Mouse (Mus musculus): ENCODE measurements at regions not wholly inside any gene's neighbourhood (a gene's known extent, or its start where the extent isn't known, plus 50 kb on each side); places are given as distances from the start of the nearest gene placed in this dataset.

- intact Hi-C loops (cut with DNase I) = no loop called here
Observed at GRCm38 (mm10) chr11:40624126-40624778, 70.8 kb downstream of the Mat2b start.

GRCm38 (mm10) chr11:40620036-40620435, 75.0 kb downstream of the Mat2b start:
- intact Hi-C loops (cut with DNase I) = no loop called here

GRCm38 (mm10) chr11:40603008-40603407, 92.0 kb downstream of the Mat2b start:
- intact Hi-C loops (cut with DNase I) = no loop called here

- intact Hi-C loops (cut with DNase I) = no loop called here
Observed at GRCm38 (mm10) chr11:40601572-40601909, 93.5 kb downstream of the Mat2b start.

GRCm38 (mm10) chr11:40600773-40601571, 94.0 kb downstream of the Mat2b start:
- intact Hi-C loops (cut with DNase I) = no loop called here

- intact Hi-C loops (cut with DNase I) = loop anchor here (5.0 kb wide), 1 partner anchor 1008 kb away; no protein-coding TSS in a partner anchor
Observed at GRCm38 (mm10) chr11:40599956-40600772, 94.8 kb downstream of the Mat2b start.

- intact Hi-C loops (cut with DNase I) = loop anchor here (5.0 kb wide), 1 partner anchor 1004 kb away; no protein-coding TSS in a partner anchor
Observed at GRCm38 (mm10) chr11:40596347-40596746, 98.7 kb downstream of the Mat2b start.

GRCm38 (mm10) chr11:40592056-40592455, 102.9 kb downstream of the Mat2b start:
- intact Hi-C loops (cut with DNase I) = no loop called here

- intact Hi-C loops (cut with DNase I) = no loop called here
Observed at GRCm38 (mm10) chr11:40573758-40574139, 121.3 kb downstream of the Mat2b start.

GRCm38 (mm10) chr11:40572953-40573757, 121.8 kb downstream of the Mat2b start:
- intact Hi-C loops (cut with DNase I) = no loop called here

GRCm38 (mm10) chr11:40562866-40563265, 132.1 kb downstream of the Mat2b start:
- intact Hi-C loops (cut with DNase I) = no loop called here

GRCm38 (mm10) chr11:40561983-40562382, 133.0 kb downstream of the Mat2b start:
- intact Hi-C loops (cut with DNase I) = no loop called here

GRCm38 (mm10) chr11:40561400-40561799, 133.6 kb downstream of the Mat2b start:
- intact Hi-C loops (cut with DNase I) = no loop called here

- intact Hi-C loops (cut with DNase I) = no loop called here
Observed at GRCm38 (mm10) chr11:40558486-40558885, 136.5 kb downstream of the Mat2b start.

GRCm38 (mm10) chr11:40554867-40555794, 139.9 kb downstream of the Mat2b start:
- intact Hi-C loops (cut with DNase I) = no loop called here

- intact Hi-C loops (cut with DNase I) = no loop called here
Observed at GRCm38 (mm10) chr11:40552054-40552453, 142.9 kb downstream of the Mat2b start.

GRCm38 (mm10) chr11:40546596-40546995, 148.4 kb downstream of the Mat2b start:
- intact Hi-C loops (cut with DNase I) = no loop called here

- intact Hi-C loops (cut with DNase I) = no loop called here
Observed at GRCm38 (mm10) chr11:40545537-40545936, 149.5 kb downstream of the Mat2b start.

- intact Hi-C loops (cut with DNase I) = no loop called here
Observed at GRCm38 (mm10) chr11:40540229-40540628, 154.8 kb downstream of the Mat2b start.

- intact Hi-C loops (cut with DNase I) = no loop called here
Observed at GRCm38 (mm10) chr11:40539776-40540175, 155.2 kb downstream of the Mat2b start.
